Mouse (Mus musculus) cortical plate, adult 2 months (tissue): Measurements from ENCODE around the gene Rbms1. TPM values are rescaled to one million over a fixed set of nuclear protein-coding genes. Genes with fewer than 3 reads are reported as not detected.

Source experiments
- H3K27ac ChIP-seq: fragments of 200-500 bp; 2 replicates; pipeline ENCODE4 v1.5.1; 2012; ENCODE audit warnings: low read length, control low read depth, inconsistent platforms; ENCODE audit not compliant: insufficient read depth
- H3K4me1 ChIP-seq: fragments of 200-500 bp; 2 replicates; pipeline ENCODE4 v1.6.1; 2011; ENCODE audit warnings: low read length; ENCODE audit not compliant: control insufficient read depth, insufficient read depth
- H3K4me3 ChIP-seq: fragments of 200-500 bp; 2 replicates; pipeline ENCODE4 v1.5.1; 2011; ENCODE audit warnings: mild to moderate bottlenecking, low read length, control low read depth; ENCODE audit not compliant: insufficient read depth
- CTCF ChIP-seq: fragments of 200-500 bp; IDR thresholded peaks from 2 replicates; pipeline ENCODE4 v1.5.1; 2011; ENCODE audit warnings: mild to moderate bottlenecking, control low read depth, low read length; ENCODE audit not compliant: insufficient read depth; ENCODE audit errors: extremely low read depth
- POLR2A ChIP-seq: fragments of 200-500 bp; IDR thresholded peaks from 2 replicates; pipeline ENCODE4 v1.6.1; 2011; ENCODE audit warnings: mild to moderate bottlenecking, low read length, control low read depth; ENCODE audit not compliant: insufficient read depth; ENCODE audit errors: extremely low read depth
- polyA plus RNA-seq: library from polyadenylated mRNA; depleted of rRNA; stranded (reverse); fragments of >200 nt; gene quantifications from 2 replicates; pipeline ENCODE4 v1.2.3, GENCODE M21; 2012

The Rbms1 gene
- polyA plus RNA-seq, 1 experiment, result 18.8 TPM

DNA sequence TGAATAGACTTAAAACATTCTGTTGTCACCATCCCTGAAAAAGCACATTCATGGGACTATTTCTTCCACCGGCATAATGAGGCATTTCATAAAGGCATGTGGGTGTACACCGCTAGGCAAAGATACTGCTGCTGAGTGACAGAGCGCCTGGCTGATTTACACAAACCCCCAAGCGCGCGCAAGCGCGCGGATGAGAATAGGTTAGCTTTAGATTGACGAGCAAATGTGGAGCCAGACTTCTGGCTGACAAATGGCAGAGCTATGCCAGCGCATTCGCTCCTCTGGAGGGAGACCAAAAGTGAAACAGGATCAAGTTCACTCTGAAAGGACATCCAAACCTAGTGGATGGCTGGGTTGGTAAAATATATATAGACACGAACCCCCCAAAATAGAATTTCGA lies 240.5 kb downstream of the Rbms1 start, which contains the start of gene Itgb6:
TSS of gene Itgb6 (minus strand) at position 130 of the 400 bp plus-strand sequence.
- Histone ChIP-seq H3K4me1 (peaks cover 3% of the 10 kb centered on the region; the same call in 1 of the 2 replicates), H3K27ac (no peak within 1 kb of the TSS), H3K4me3 (no peak within 1 kb of the TSS)
- TF ChIP-seq POLR2A, result no peak
- no peak for TF ChIP-seq CTCF

DNA sequence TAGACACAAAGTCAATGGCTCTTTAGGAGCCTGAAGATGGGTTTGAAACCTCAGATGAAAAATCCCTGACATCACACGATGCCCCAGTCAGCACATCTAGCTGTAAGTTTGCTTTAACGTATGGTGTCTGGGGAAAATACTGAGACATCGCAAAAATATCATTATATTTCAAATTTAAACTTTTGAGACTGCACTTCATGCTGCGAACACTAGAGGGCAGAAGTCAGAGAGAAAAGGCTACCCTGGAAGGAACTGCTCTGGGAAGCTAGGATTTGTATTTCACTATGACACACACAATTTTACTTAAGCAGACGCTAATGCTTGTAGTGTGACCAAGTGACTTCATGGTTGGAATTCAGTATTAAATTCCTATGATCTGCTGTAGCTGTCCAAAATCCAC lies 242.1 kb downstream of the Rbms1 start:
- no peak overlapping the region for H3K27ac ChIP-seq
- TF ChIP-seq POLR2A (no peak), CTCF (peak; percentile 56; the same call in 1 of the 2 replicates)
- H3K4me1 ChIP-seq, result peaks cover 3% of the 10 kb centered on the region; the same call in 1 of the 2 replicates
- no peak overlapping the region for H3K4me3 ChIP-seq

DNA sequence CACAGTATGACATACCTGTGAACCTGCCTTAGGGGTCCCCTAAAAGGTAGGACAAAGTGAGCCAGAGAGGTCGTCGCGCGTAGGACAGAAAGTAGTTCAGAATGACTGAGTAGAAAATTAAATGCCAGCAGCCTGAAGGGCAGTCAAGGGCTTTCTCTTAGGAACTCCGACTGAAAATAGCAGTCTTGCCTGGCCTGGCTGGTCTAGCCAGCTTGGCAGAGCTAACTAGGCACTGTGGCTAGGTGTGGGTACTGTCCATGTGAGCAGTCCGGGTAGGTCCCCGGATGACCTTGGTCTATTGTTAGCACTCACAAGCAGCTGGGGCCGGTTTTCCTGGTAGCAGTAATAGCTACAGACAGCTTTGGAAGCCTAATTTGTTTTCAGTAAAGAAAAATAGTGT lies 242.8 kb downstream of the Rbms1 start:
- H3K4me1 ChIP-seq, result peaks cover 3% of the 10 kb centered on the region; the same call in 1 of the 2 replicates
- TF ChIP-seq CTCF, result no peak
- TF ChIP-seq POLR2A, result no peak
- no peak overlapping the region for H3K27ac ChIP-seq
- no peak overlapping the region for H3K4me3 ChIP-seq

GRCm38 (mm10) chr2:60717348-60717747 lies 245.6 kb downstream of the Rbms1 start:
- TF ChIP-seq POLR2A, result no peak
- no peak for TF ChIP-seq CTCF
- H3K4me1 ChIP-seq, result peaks cover 1% of the 10 kb centered on the region; the same call in 1 of the 2 replicates
- H3K4me3 ChIP-seq, result peak overlapping the region; percentile 0; the same call in 1 of the 2 replicates
- H3K27ac ChIP-seq, result no peak overlapping the region

DNA sequence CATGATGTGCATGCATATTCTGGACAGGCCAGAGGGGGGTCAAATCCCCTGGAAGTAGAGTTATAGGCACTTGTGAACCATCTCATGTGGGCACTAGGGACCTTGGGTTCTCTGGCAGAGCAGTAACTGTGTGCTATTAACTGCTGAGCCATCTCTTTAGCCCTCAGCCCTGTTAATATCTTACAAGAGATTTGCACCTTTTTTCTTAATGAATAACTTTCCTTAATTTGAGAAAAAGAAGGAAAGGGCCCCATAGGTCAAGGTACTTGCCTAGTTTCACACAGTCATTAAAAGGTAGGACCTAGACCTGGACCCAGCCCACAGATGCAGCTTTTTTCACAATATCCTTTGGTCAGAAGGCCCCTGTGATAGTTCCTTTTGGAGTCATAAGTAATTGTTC lies 246.4 kb downstream of the Rbms1 start:
- Histone ChIP-seq H3K4me1 (no peaks in the 10 kb centered on the region), H3K27ac (no peak overlapping the region), H3K4me3 (no peak overlapping the region)
- no peak for TF ChIP-seq POLR2A
- no peak for TF ChIP-seq CTCF

DNA sequence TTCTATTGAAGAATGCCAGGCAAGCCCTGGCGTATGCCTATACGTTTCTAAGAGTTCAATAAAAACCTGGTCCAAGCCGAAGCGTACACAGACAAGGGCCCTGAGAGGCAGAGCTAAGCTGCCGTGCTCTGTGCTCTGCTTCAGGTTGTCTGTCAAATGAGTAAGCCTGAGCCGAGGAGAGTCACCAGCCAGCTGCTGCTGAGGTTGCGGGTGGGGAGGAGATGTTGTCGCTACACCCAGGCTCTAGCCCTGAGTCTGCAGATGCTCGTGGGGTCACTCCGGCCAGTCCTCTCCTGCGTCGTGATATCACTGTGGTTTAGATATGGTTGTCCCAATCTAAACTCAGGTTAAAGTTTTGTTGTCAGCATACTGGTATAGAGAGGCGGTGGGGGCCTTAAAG lies 247.2 kb downstream of the Rbms1 start:
- Histone ChIP-seq H3K4me1 (no peaks in the 10 kb centered on the region), H3K27ac (no peak overlapping the region)
- TF ChIP-seq CTCF (no peak), POLR2A (no peak)

GRCm38 (mm10) chr2:60714971-60715502 lies 248.0 kb downstream of the Rbms1 start:
- no peaks in the 10 kb centered on the region for H3K4me1 ChIP-seq
- no peak for TF ChIP-seq POLR2A
- no peak for TF ChIP-seq CTCF
- H3K4me3 ChIP-seq, result no peak overlapping the region
- H3K27ac ChIP-seq, result no peak overlapping the region

More for the DNA sequence above, 247.2 kb downstream of the Rbms1 start:
- no peak overlapping the region for H3K4me3 ChIP-seq

GRCm38 (mm10) chr2:60714475-60714874 lies 248.5 kb downstream of the Rbms1 start:
- Histone ChIP-seq H3K4me1 (no peaks in the 10 kb centered on the region), H3K27ac (no peak overlapping the region), H3K4me3 (no peak overlapping the region)
- TF ChIP-seq CTCF (no peak), POLR2A (no peak)

DNA sequence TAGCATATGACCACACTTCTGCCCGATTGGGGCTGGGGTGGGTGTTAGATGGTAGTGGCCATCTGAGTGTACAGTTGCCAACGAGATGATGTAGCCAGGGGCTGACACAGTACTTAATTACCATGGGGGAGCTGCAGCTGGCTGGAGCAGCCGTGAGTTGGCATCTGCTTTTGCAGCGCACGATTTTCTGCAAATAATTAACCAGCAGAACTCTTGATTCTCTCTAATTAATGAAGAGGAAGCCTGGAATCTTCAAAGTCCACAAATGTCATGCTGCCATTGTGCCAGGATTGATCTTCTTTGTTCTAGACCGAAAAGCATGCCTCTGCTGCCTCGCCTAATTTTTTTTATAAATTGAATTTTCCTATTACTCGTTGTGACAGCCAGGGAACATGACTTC lies 249.1 kb downstream of the Rbms1 start:
- Histone ChIP-seq H3K4me3 (no peak overlapping the region), H3K27ac (no peak overlapping the region)
- TF ChIP-seq CTCF (no peak), POLR2A (no peak)

GRCm38 (mm10) chr2:60712891-60713290 lies 250.1 kb downstream of the Rbms1 start:
- Histone ChIP-seq H3K27ac (no peak overlapping the region), H3K4me1 (no peaks in the 10 kb centered on the region), H3K4me3 (no peak overlapping the region)
- TF ChIP-seq POLR2A (no peak), CTCF (no peak)

More for the DNA sequence above, 249.1 kb downstream of the Rbms1 start:
- H3K4me1 ChIP-seq, result no peaks in the 10 kb centered on the region
